Mouse (Mus musculus) liver, postnatal 0 days (tissue): ENCODE measurements at regions not wholly inside any gene's neighbourhood (a gene's known extent, or its start where the extent isn't known, plus 50 kb on each side); places are given as distances from the start of the nearest gene placed in this dataset.

Experiments used
- ATAC-seq: fragments of 200-750 bp; cut with Nextera tagmentation; 2 replicates; pipeline ENCODE4 v1.8.0; 2017; ENCODE audit warnings: mild to moderate bottlenecking, moderate library complexity
- DNase-seq: peaks from one replicate; pipeline ENCODE4 v3.0.0-alpha.2; 2016
- H3K27ac ChIP-seq: fragments of 300-500 bp; sonication (generic); 2 replicates; pipeline ENCODE4 v1.5.1; 2014; ENCODE audit warnings: antibody characterized with exemption, moderate library complexity, mild to moderate bottlenecking, low read depth
- H3K27me3 ChIP-seq: fragments of 300-500 bp; sonication (generic); 2 replicates; pipeline ENCODE4 v1.6.1; 2014; ENCODE audit warnings: low read length, control low read depth, mixed read lengths; ENCODE audit not compliant: insufficient read depth
- H3K36me3 ChIP-seq: fragments of 300-500 bp; sonication (generic); replicated peaks from 2 replicates; pipeline ENCODE4 v1.6.1; 2014; ENCODE audit warnings: mild to moderate bottlenecking, control low read depth, low read length, moderate library complexity, mixed read lengths; ENCODE audit not compliant: insufficient read depth
- H3K4me1 ChIP-seq: fragments of 300-500 bp; sonication (generic); 2 replicates; pipeline ENCODE4 v1.6.1; 2014; ENCODE audit warnings: antibody characterized with exemption, mild to moderate bottlenecking, control low read depth; ENCODE audit not compliant: insufficient read depth
- H3K4me2 ChIP-seq: fragments of 300-500 bp; sonication (generic); 2 replicates; pipeline ENCODE4 v1.6.1; 2014; ENCODE audit warnings: low read depth, mild to moderate bottlenecking, low read length, moderate library complexity, mixed read lengths
- H3K4me3 ChIP-seq: fragments of 300-500 bp; sonication (generic); 2 replicates; pipeline ENCODE4 v1.5.1; 2014; ENCODE audit warnings: low read depth, low read length
- H3K9ac ChIP-seq: fragments of 300-500 bp; sonication (generic); replicated peaks from 2 replicates; pipeline ENCODE4 v1.6.1; 2014; ENCODE audit warnings: mild to moderate bottlenecking, moderate library complexity
- H3K9me3 ChIP-seq: fragments of 300-500 bp; sonication (generic); 2 replicates; pipeline ENCODE4 v1.6.1; 2016; ENCODE audit warnings: mild to moderate bottlenecking, control low read depth, low read length, mixed read lengths
- CTCF ChIP-seq: sonication (generic); IDR thresholded peaks from 2 replicates; pipeline ENCODE4 v1.5.1; 2016; ENCODE audit warnings: antibody characterized with exemption, low read depth
- EP300 ChIP-seq: IDR thresholded peaks from 2 replicates; pipeline ENCODE4 v1.6.1; 2016; ENCODE audit warnings: antibody characterized with exemption, low read depth, mild to moderate bottlenecking
- WGBS: fragments of 180-500 bp; shearing (Covaris S2); extraction: QIAGEN DNeasy Blood & Tissue Kit; methylation state at CpG from one replicate; pipeline ENCODE4 v1.1.7; 2014; ENCODE audit not compliant: insufficient replicate concordance; 5-methylcytosine and 5-hydroxymethylcytosine counted together

GRCm38 (mm10) chr1:73847126-73847525 lies 277.1 kb downstream of the Tns1 start:
- Histone ChIP-seq H3K27me3 (no peaks in the 10 kb centered on the region), H3K9me3 (no peaks in the 10 kb centered on the region), H3K9ac (no peak overlapping the region), H3K27ac (no peak overlapping the region), H3K4me1 (no peaks in the 10 kb centered on the region; the same call in 1 of the 2 replicates), H3K4me2 (no peak overlapping the region), H3K36me3 (no peaks in the 10 kb centered on the region), H3K4me3 (no peak overlapping the region)
- DNase-seq, result no peak
- no peak for ATAC-seq
- 63% methylated on average over 3 of the region's 3 CpGs for WGBS
- TF ChIP-seq EP300, result no peak
- no peak for TF ChIP-seq CTCF

DNA sequence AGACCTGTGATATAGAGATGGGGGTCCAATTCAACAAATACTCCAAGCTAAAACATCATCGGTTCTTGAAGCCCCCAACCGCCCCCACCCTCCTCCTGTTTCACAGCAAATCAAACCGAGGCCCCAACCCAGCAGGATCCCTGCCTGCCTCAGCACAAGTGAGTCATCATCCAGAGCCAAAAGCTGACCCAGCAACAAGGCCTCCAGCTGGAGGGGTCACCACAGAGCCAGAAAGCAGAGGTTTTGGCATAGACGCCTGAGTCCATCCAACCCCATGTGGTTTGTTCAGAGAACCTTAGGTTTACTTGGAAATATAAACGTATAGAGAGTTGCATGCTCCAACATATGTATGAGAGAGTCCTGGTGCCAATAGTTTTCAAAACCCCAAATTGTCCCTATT lies 279.1 kb downstream of the Tns1 start:
- Histone ChIP-seq H3K27me3 (no peaks in the 10 kb centered on the region), H3K9ac (no peak overlapping the region), H3K27ac (no peak overlapping the region), H3K4me2 (no peak overlapping the region), H3K4me3 (no peak overlapping the region), H3K4me1 (no peaks in the 10 kb centered on the region), H3K9me3 (no peaks in the 10 kb centered on the region), H3K36me3 (no peaks in the 10 kb centered on the region)
- DNase-seq, result no peak
- ATAC-seq, result no peak
- 78% methylated on average over 5 of the region's 5 CpGs for WGBS
- TF ChIP-seq CTCF (no peak), EP300 (no peak)

DNA sequence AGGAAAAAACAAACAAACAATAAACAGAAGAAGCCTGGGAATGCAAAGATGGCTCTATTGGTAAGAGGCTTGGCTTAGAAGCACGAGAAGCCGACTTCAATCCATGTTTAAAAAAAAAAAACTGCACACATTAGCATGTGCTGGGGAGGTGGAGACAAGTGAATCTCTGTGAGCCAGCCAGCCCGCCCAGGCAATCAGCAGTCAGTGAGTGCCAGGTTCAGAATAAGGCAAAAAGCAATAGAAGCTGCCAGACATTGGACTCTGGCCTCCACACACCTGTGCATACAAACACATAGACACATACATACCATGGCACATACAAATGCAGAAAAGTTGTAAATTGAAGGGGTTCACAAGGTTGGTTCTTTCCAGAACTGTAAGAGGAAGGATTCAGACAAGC lies 279.7 kb downstream of the Tns1 start:
- Histone ChIP-seq H3K9me3 (no peaks in the 10 kb centered on the region), H3K9ac (no peak overlapping the region)
- 72% methylated on average over 3 of the region's 3 CpGs for WGBS

DNA sequence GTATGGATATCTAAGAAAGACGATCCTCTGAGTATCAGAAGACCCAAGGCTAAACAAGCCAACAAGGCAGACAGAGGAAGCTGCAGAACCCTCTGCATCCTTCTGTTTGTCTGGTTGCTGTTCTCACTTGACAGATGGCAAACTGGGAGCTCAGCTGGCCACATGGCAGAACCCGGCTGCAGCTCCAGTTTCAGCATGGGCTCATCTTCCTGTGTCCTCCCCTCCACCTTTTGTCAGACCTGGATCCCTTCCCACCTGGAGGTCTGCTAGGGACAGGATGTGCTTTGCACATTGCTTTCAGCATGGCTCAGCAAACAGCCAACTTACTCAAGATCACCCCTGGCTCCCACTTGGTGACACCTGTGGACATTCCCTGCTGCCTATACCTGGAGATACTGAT lies 284.9 kb downstream of the Tns1 start:
- Histone ChIP-seq H3K9ac (no peak overlapping the region), H3K27me3 (no peaks in the 10 kb centered on the region), H3K27ac (no peak overlapping the region), H3K4me3 (no peak overlapping the region), H3K9me3 (no peaks in the 10 kb centered on the region), H3K36me3 (no peaks in the 10 kb centered on the region), H3K4me1 (no peaks in the 10 kb centered on the region), H3K4me2 (no peak overlapping the region)
- TF ChIP-seq CTCF (no peak), EP300 (no peak)
- WGBS, result 66% methylated on average over 2 of the region's 2 CpGs
- no peak for ATAC-seq
- no peak for DNase-seq

More for the DNA sequence above, 279.7 kb downstream of the Tns1 start:
- H3K36me3 ChIP-seq, result no peaks in the 10 kb centered on the region
- ATAC-seq (no peak), DNase-seq (no peak)
- H3K27ac ChIP-seq, result no peak overlapping the region
- no peak for TF ChIP-seq EP300
- no peak for TF ChIP-seq CTCF
- no peaks in the 10 kb centered on the region for H3K27me3 ChIP-seq
- no peaks in the 10 kb centered on the region for H3K4me1 ChIP-seq
- no peak overlapping the region for H3K4me2 ChIP-seq
- H3K4me3 ChIP-seq, result no peak overlapping the region

DNA sequence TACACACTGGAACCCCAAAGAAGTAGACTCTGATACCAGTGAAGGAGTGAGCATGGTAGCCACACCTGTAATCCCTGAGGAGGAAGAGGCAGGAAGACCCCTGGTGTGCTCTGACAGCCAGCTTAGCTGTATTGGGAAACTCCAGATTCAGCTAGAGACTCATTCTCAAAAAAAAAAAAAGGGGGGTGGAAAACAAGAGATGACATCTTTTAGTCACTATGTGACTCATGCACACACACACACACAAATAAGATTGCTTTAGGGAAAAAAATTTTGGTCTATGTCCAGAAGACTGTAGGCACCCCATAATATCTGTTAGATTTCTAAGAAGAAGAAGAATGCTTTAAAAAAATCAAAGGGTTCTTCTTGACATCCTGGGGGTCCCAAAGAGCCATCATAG lies 287.6 kb downstream of the Tns1 start:
- ATAC-seq, result no peak
- TF ChIP-seq CTCF (no peak), EP300 (no peak)

DNA sequence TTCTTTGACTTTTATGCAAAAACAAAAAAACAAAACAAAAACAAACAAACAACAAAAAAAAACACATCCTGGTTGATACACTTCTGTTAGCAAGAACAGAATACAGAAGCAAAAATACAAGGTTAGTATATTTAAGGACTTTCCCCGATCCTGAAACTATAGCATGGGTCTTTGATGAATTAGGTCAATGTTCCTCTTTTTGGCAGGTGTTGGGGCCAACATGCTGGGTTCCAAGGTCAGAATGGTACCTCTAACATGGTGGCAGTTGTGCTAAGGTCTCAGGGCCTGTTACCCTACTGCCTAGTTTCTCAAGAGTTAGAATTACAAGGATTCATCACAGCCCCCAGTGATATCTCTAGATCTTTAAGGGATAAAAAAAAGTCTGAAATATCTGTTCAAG lies 289.7 kb downstream of the Tns1 start:
- Histone ChIP-seq H3K27me3 (no peaks in the 10 kb centered on the region), H3K9me3 (no peaks in the 10 kb centered on the region), H3K36me3 (no peaks in the 10 kb centered on the region), H3K4me3 (no peak overlapping the region), H3K4me1 (no peaks in the 10 kb centered on the region), H3K4me2 (no peak overlapping the region), H3K9ac (no peak overlapping the region), H3K27ac (no peak overlapping the region)
- no peak for TF ChIP-seq EP300
- TF ChIP-seq CTCF, result no peak
- 71% methylated on average over 1 of the region's 1 CpGs for WGBS
- no peak for DNase-seq
- ATAC-seq, result no peak

More for the DNA sequence above, 287.6 kb downstream of the Tns1 start:
- Histone ChIP-seq H3K36me3 (no peaks in the 10 kb centered on the region), H3K4me3 (no peak overlapping the region), H3K9ac (no peak overlapping the region), H3K9me3 (no peaks in the 10 kb centered on the region), H3K4me2 (no peak overlapping the region), H3K27ac (no peak overlapping the region), H3K4me1 (no peaks in the 10 kb centered on the region), H3K27me3 (no peaks in the 10 kb centered on the region)
- DNase-seq, result no peak

GRCm38 (mm10) chr1:73830486-73831132 lies 293.6 kb downstream of the Tns1 start:
- no peak overlapping the region for H3K9ac ChIP-seq
- ATAC-seq, result no peak
- TF ChIP-seq CTCF (no peak), EP300 (no peak)
- H3K9me3 ChIP-seq, result no peaks in the 10 kb centered on the region
- no peak for DNase-seq
- no peaks in the 10 kb centered on the region for H3K4me1 ChIP-seq
- H3K27me3 ChIP-seq, result peaks cover 3% of the 10 kb centered on the region; the same call in 1 of the 2 replicates
- no peak overlapping the region for H3K27ac ChIP-seq
- H3K4me3 ChIP-seq, result no peak overlapping the region
- H3K4me2 ChIP-seq, result no peak overlapping the region
- H3K36me3 ChIP-seq, result no peaks in the 10 kb centered on the region
- WGBS, result 75% methylated on average over 9 of the region's 9 CpGs
